In genomic region chr14:46742674-46743073, GRCm38 (mm10) we compare ENCODE assay signal across 28 mouse cellular contexts. TPM values are rescaled to one million over a fixed set of nuclear protein-coding genes. Genes with fewer than 3 reads are reported as not detected.
A peak's percentile ranks its signal among the peaks of the same experiment; 100 is the strongest.
DNase-seq lines count a peak whose midpoint lies in the region; ATAC-seq lines count a peak whose summit lies in the region.
"Had no signal": no experiment of that assay in that cellular context is flagged by ENCODE, and none has a peak within 500 bp of the region (broad histone marks: within the 10 kb centered on the region; RNA-seq: fewer than 3 reads in every experiment).

No protein-coding gene starts in this region.

- H3K9ac ChIP-seq in forebrain, embryonic 13.5 days: no peak overlapping the region
- H3K9ac ChIP-seq: forebrain, postnatal 0 days; heart, embryonic 13.5 days; hindbrain, embryonic 12.5 days; hindbrain, embryonic 15.5 days had no signal

- no peak overlapping the region for H3K4me2 ChIP-seq in forebrain, embryonic 13.5 days
- H3K4me2 ChIP-seq: heart, embryonic 13.5 days; hindbrain, embryonic 12.5 days; hindbrain, embryonic 15.5 days had no signal

- no peaks in the 10 kb centered on the region for H3K27me3 ChIP-seq in splenic B cell, adult 2 months (ENCODE audit: control insufficient read depth, insufficient read depth, low read length, poor library complexity, severe bottlenecking)
- H3K27me3 ChIP-seq in forebrain, embryonic 13.5 days: no peaks in the 10 kb centered on the region
- H3K27me3 ChIP-seq: heart, embryonic 13.5 days; hindbrain, embryonic 12.5 days; hindbrain, embryonic 15.5 days had no signal

- H3K4me1 ChIP-seq in forebrain, embryonic 13.5 days: no peaks in the 10 kb centered on the region
- H3K4me1 ChIP-seq: forebrain, embryonic 10.5 days; heart, embryonic 10.5 days; heart, embryonic 13.5 days; hindbrain, embryonic 12.5 days; hindbrain, embryonic 15.5 days had no signal

- 90% methylated on average over 2 of the region's 2 CpGs for WGBS in forebrain, embryonic 13.5 days

- ATAC-seq in granulocyte monocyte progenitor cell, adult 5-6 weeks (replicated peaks; ENCODE audit: poor library complexity, severe bottlenecking): peak; percentile 56; the same call in 1 of the 2 replicates
- no peak for ATAC-seq in forebrain, embryonic 13.5 days
- ATAC-seq: activated CD4-positive, CD25-positive, alpha-beta regulatory T cell, adult 4 months; forebrain, embryonic 14.5 days; forebrain, postnatal 0 days; intestine, postnatal 0 days had no signal

- no peak overlapping the region for H3K27ac ChIP-seq in forebrain, embryonic 13.5 days
- H3K27ac ChIP-seq: forebrain, embryonic 10.5 days; gastrocnemius, adult 2 months; heart, adult 2 months; heart, embryonic 10.5 days; heart, embryonic 13.5 days; hindbrain, embryonic 12.5 days; hindbrain, embryonic 15.5 days had no signal

- H3K9me3 ChIP-seq in forebrain, embryonic 13.5 days (replicated peaks): no peaks in the 10 kb centered on the region
- H3K9me3 ChIP-seq: forebrain, embryonic 10.5 days; G1E; heart, embryonic 10.5 days; hindbrain, embryonic 15.5 days had no signal

- H3K36me3 ChIP-seq in splenic B cell, adult 2 months (ENCODE audit: control insufficient read depth, insufficient read depth, low read length, poor library complexity, severe bottlenecking): no peaks in the 10 kb centered on the region
- no peaks in the 10 kb centered on the region for H3K36me3 ChIP-seq in forebrain, embryonic 13.5 days (ENCODE audit: poor library complexity, severe bottlenecking)
- H3K36me3 ChIP-seq: forebrain, embryonic 10.5 days; G1E; heart, embryonic 10.5 days; heart, embryonic 13.5 days; hindbrain, embryonic 12.5 days; hindbrain, embryonic 15.5 days had no signal

- no peak overlapping the region for H3K4me3 ChIP-seq in forebrain, embryonic 13.5 days
- H3K4me3 ChIP-seq: forebrain, embryonic 10.5 days; gastrocnemius, adult 2 months; heart, adult 2 months; heart, embryonic 10.5 days; heart, embryonic 13.5 days; hindbrain, embryonic 12.5 days; hindbrain, embryonic 15.5 days had no signal

- peak; percentile 12 for DNase-seq in testis, postnatal 10 days (ENCODE audit: low spot score)
- DNase-seq in testis, postnatal 14 days (ENCODE audit: low spot score): no peak
- DNase-seq in MEL-GATA-1-ER (ENCODE audit: extremely low read depth, low read depth): peak; percentile 21
- DNase-seq in splenic B cell, adult 2 months (ENCODE audit: low read depth, low spot score): peak; percentile 5
- DNase-seq in adrenal gland, adult (ENCODE audit: inconsistent age in 2 of 2, low spot score in 1 of 2): no peak
- DNase-seq in kidney, postnatal 14 days: no peak
- DNase-seq: adrenal gland, postnatal 10 days; adrenal gland, postnatal 36 days; cerebellum, adult 11-12 months; cerebellum, adult 9-10 months; cerebellum, postnatal 14 days; embryo, embryonic 11 days; forebrain, postnatal 0 days; gastrocnemius, adult 2 months; gastrocnemius, postnatal 14 days; heart, adult 2 months; kidney, adult 2 months had no signal

RNA-seq across cellular contexts. Expression of gene Cdkn3, which starts 17.7 kb away (rescaled TPM):
- total RNA-seq in granulocyte monocyte progenitor cell, adult 5-6 weeks (2014; fragmentation: Nextera tagmentation): 16.5 and 38.8 TPM in 2 replicates
- 26.6 and 39.0 TPM in 2 replicates for total RNA-seq in granulocyte monocyte progenitor cell, adult 5-6 weeks (2017)
- polyA plus RNA-seq in forebrain, embryonic 13.5 days (2015; fragmentation: Nextera tagmentation; extraction: Ambion mirVana): 38.5 and 41.8 TPM in 2 replicates
- total RNA-seq: gastrocnemius, adult 2 months had no signal

RNA-seq across cellular contexts. Expression of gene Cnih1, which starts 45.5 kb away (rescaled TPM):
- 109 and 141 TPM in 2 replicates for total RNA-seq in granulocyte monocyte progenitor cell, adult 5-6 weeks (2014; fragmentation: Nextera tagmentation)
- 69.1 and 74.7 TPM in 2 replicates for total RNA-seq in granulocyte monocyte progenitor cell, adult 5-6 weeks (2017)
- 168 and 176 TPM in 2 replicates for polyA plus RNA-seq in forebrain, embryonic 13.5 days (2015; fragmentation: Nextera tagmentation; extraction: Ambion mirVana)

Comparison
In these comparisons a context has a peak if more than half of its experiments do, and no peak if none do; other contexts are left out.
1. DNase-seq: peak in testis, postnatal 10 days (single experiment), MEL-GATA-1-ER (single experiment) and splenic B cell, adult 2 months (single experiment); none in testis, postnatal 14 days (single experiment), adrenal gland, adult (0 of 2) and kidney, postnatal 14 days (single experiment).